ENCODE assay signal across 34 mouse cellular contexts in the genomic region with DNA sequence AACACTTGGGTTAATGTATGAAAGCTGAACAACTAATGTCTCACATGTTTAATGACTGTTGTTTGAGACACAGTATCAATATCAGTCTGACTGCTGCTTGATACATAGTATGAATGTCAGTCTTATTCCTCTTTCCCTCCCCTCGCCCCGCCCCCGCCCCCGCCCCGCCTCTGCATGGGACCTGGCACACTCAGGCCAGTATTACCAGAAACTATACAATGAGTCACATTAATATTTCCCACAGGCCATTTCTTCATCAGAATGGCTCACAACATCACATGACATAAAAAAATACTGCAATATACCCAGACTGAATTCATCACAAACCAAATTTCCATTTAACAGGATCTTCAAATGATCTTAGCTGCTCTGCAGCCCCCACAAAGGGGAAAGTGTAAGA.
"Had no signal": no experiment of that assay in that cellular context is flagged by ENCODE, and none has a peak within 500 bp of the region (broad histone marks: within the 10 kb centered on the region; RNA-seq: fewer than 3 reads in every experiment).

No protein-coding gene starts in this region.

- H3K27ac ChIP-seq: heart, embryonic 10.5 days; heart, embryonic 13.5 days; heart, embryonic 15.5 days; hindbrain, embryonic 10.5 days; hindbrain, embryonic 12.5 days; hindbrain, embryonic 13.5 days; hindbrain, embryonic 14.5 days; hindbrain, embryonic 15.5 days; hindbrain, postnatal 0 days; intestine, embryonic 15.5 days; kidney, embryonic 15.5 days; kidney, postnatal 0 days; layer of hippocampus, adult 2 months; left cerebral cortex, adult 2 months had no signal

- H3K4me1 ChIP-seq: heart, embryonic 15.5 days; hindbrain, embryonic 10.5 days; intestine, embryonic 15.5 days had no signal

- H3K36me3 ChIP-seq: heart, embryonic 12.5 days; heart, embryonic 13.5 days; heart, embryonic 15.5 days; hindbrain, embryonic 10.5 days; hindbrain, embryonic 12.5 days; hindbrain, embryonic 13.5 days; hindbrain, embryonic 15.5 days; intestine, embryonic 15.5 days had no signal

- H3K9me3 ChIP-seq: heart, embryonic 10.5 days; heart, embryonic 12.5 days; heart, embryonic 13.5 days; heart, embryonic 15.5 days; hindbrain, embryonic 10.5 days; hindbrain, embryonic 12.5 days; hindbrain, embryonic 13.5 days; hindbrain, embryonic 15.5 days; intestine, embryonic 15.5 days; kidney, embryonic 15.5 days had no signal

- H3K27me3 ChIP-seq: heart, embryonic 12.5 days; heart, embryonic 13.5 days; heart, embryonic 15.5 days; hindbrain, embryonic 12.5 days; hindbrain, embryonic 13.5 days; hindbrain, embryonic 15.5 days; intestine, embryonic 15.5 days; kidney, embryonic 15.5 days had no signal

- ATAC-seq: hindbrain, embryonic 16.5 days; hindbrain, postnatal 0 days; inflammation-experienced regulatory T-cells, adult 6 months; intestine, embryonic 15.5 days; intestine, embryonic 16.5 days; intestine, postnatal 0 days had no signal

- H3K9ac ChIP-seq: heart, embryonic 12.5 days; heart, embryonic 13.5 days; heart, embryonic 15.5 days; hindbrain, embryonic 12.5 days; hindbrain, embryonic 13.5 days; hindbrain, embryonic 14.5 days; hindbrain, embryonic 15.5 days; intestine, embryonic 15.5 days; kidney, embryonic 15.5 days had no signal

- H3K4me2 ChIP-seq: heart, embryonic 11.5 days; heart, embryonic 12.5 days; heart, embryonic 13.5 days; heart, embryonic 15.5 days; hindbrain, embryonic 12.5 days; hindbrain, embryonic 13.5 days; hindbrain, embryonic 14.5 days; hindbrain, embryonic 15.5 days; intestine, embryonic 15.5 days; kidney, embryonic 15.5 days had no signal

- H3K4me3 ChIP-seq: heart, embryonic 10.5 days; heart, embryonic 12.5 days; heart, embryonic 13.5 days; heart, embryonic 15.5 days; hindbrain, embryonic 10.5 days; hindbrain, embryonic 12.5 days; hindbrain, embryonic 13.5 days; hindbrain, embryonic 15.5 days; intestine, embryonic 15.5 days; kidney, embryonic 15.5 days; layer of hippocampus, adult 2 months; left cerebral cortex, adult 2 months had no signal

- DNase-seq: heart, postnatal 10 days; heart, postnatal 14 days; heart, postnatal 36 days; heart, postnatal 4 days; kidney, adult 11 months; kidney, adult 18-20 months; kidney, adult 2 months; kidney, adult 8-10 months; kidney, adult 9 months; kidney, postnatal 10 days; kidney, postnatal 14 days; kidney, postnatal 25 days; kidney, postnatal 4 days; layer of hippocampus, adult 9-11 months had no signal
